Mouse (Mus musculus) midbrain, postnatal 0 days (tissue): ENCODE measurements around the gene Eri3. TPM values are rescaled to one million over a fixed set of nuclear protein-coding genes. Genes with fewer than 3 reads are reported as not detected.

Experiments
- ATAC-seq: fragments of 200-750 bp; cut with Nextera tagmentation; 2 replicates; pipeline ENCODE4 v1.8.0; 2017; ENCODE audit warnings: moderate number of reproducible peaks, mild to moderate bottlenecking, moderate TSS enrichment, moderate library complexity; ENCODE audit not compliant: low FRiP score
- DNase-seq: peaks from one replicate; pipeline ENCODE4 v3.0.0-alpha.2; 2015; ENCODE audit warnings: low spot score
- H3K27ac ChIP-seq: fragments of 300-500 bp; sonication (generic); 2 replicates; pipeline ENCODE4 v1.5.1; 2014; ENCODE audit warnings: low read depth, mild to moderate bottlenecking, low read length, mixed read lengths
- H3K27me3 ChIP-seq: fragments of 300-500 bp; sonication (generic); 2 replicates; pipeline ENCODE4 v1.6.1; 2014; ENCODE audit warnings: low read length, control low read depth, mixed read lengths; ENCODE audit not compliant: insufficient read depth
- H3K36me3 ChIP-seq: fragments of 300-500 bp; sonication (generic); 2 replicates; pipeline ENCODE4 v1.6.1; 2014; ENCODE audit warnings: low read length, control low read depth, mixed read lengths; ENCODE audit not compliant: insufficient read depth
- H3K4me1 ChIP-seq: fragments of 300-500 bp; sonication (generic); 2 replicates; pipeline ENCODE4 v1.6.1; 2014; ENCODE audit warnings: mild to moderate bottlenecking, control low read depth, antibody characterized with exemption, low read length, mixed read lengths; ENCODE audit not compliant: insufficient read depth
- H3K4me2 ChIP-seq: fragments of 300-500 bp; sonication (generic); 2 replicates; pipeline ENCODE4 v1.6.1; 2014; ENCODE audit warnings: low read depth, mild to moderate bottlenecking, low read length, mixed read lengths; ENCODE audit not compliant: poor library complexity, severe bottlenecking
- H3K4me3 ChIP-seq: fragments of 300-500 bp; sonication (generic); 2 replicates; pipeline ENCODE4 v1.5.1; 2014; ENCODE audit warnings: low read depth, mild to moderate bottlenecking, low read length, moderate library complexity
- H3K9ac ChIP-seq: fragments of 300-500 bp; sonication (generic); replicated peaks from 2 replicates; pipeline ENCODE4 v1.6.1; 2014; ENCODE audit warnings: mild to moderate bottlenecking, low read length, moderate library complexity, mixed read lengths; ENCODE audit not compliant: poor library complexity, severe bottlenecking
- H3K9me3 ChIP-seq: fragments of 300-500 bp; sonication (generic); 2 replicates; pipeline ENCODE4 v1.6.1; 2016; ENCODE audit warnings: low read length, control low read depth
- CTCF ChIP-seq: IDR thresholded peaks from 2 replicates; pipeline ENCODE4 v1.5.1; 2016; ENCODE audit warnings: antibody characterized with exemption, mild to moderate bottlenecking
- WGBS: fragments of 180-500 bp; shearing (Covaris S2); extraction: QIAGEN DNeasy Blood & Tissue Kit; methylation state at CpG from one replicate; pipeline ENCODE4 v1.1.7; 2014; 5-methylcytosine and 5-hydroxymethylcytosine counted together
- polyA plus RNA-seq: library from polyadenylated mRNA; unstranded; fragments of >200 nt; fragmentation: Nextera tagmentation; extraction: Ambion mirVana; gene quantifications from 2 replicates; pipeline ENCODE4 v1.2.1, GENCODE M21; 2015
- total RNA-seq: library from RNA; depleted of rRNA; stranded (reverse); fragments of >200 nt; gene quantifications from 2 replicates; pipeline ENCODE4 v1.2.3, GENCODE M21; 2014

The Eri3 gene
- total and polyA plus RNA-seq, 2 experiments from 2014 or later: 291 to 323 TPM

- Histone ChIP-seq H3K4me2 (no peak overlapping the region), H3K9me3 (no peaks in the 10 kb centered on the region), H3K4me1 (no peaks in the 10 kb centered on the region), H3K4me3 (no peak overlapping the region), H3K9ac (no peak overlapping the region), H3K27ac (no peak overlapping the region), H3K36me3 (peaks cover 14% of the 10 kb centered on the region; the same call in 1 of the 2 replicates), H3K27me3 (no peaks in the 10 kb centered on the region)
- no peak for DNase-seq
- 83% methylated on average over 6 of the region's 6 CpGs for WGBS
- no peak for ATAC-seq
- no peak for TF ChIP-seq CTCF
These were observed 133.0 kb downstream of the Eri3 start for GRCm38 (mm10) chr4:117683048-117683768.

GRCm38 (mm10) chr4:117686354-117686753 lies 136.2 kb downstream of the Eri3 start:
- DNase-seq: no peak
- H3K4me1 ChIP-seq: no peaks in the 10 kb centered on the region
- H3K4me3 ChIP-seq: no peak overlapping the region
- no peak overlapping the region for H3K9ac ChIP-seq
- ATAC-seq: no peak
- H3K9me3 ChIP-seq: no peaks in the 10 kb centered on the region
- no peak overlapping the region for H3K4me2 ChIP-seq
- H3K27ac ChIP-seq: no peak overlapping the region
- H3K36me3 ChIP-seq: no peaks in the 10 kb centered on the region
- no peak for TF ChIP-seq CTCF
- WGBS: 83% methylated on average over 4 of the region's 4 CpGs
- H3K27me3 ChIP-seq: no peaks in the 10 kb centered on the region

- H3K9me3 ChIP-seq: no peaks in the 10 kb centered on the region
- H3K27ac ChIP-seq: no peak overlapping the region
- DNase-seq (peak; percentile 79), ATAC-seq (no peak)
- no peak overlapping the region for H3K4me3 ChIP-seq
- no peaks in the 10 kb centered on the region for H3K4me1 ChIP-seq
- 3% methylated on average over 7 of the region's 7 CpGs for WGBS
- TF ChIP-seq CTCF: peak; percentile 86
- no peaks in the 10 kb centered on the region for H3K27me3 ChIP-seq
- H3K9ac ChIP-seq: no peak overlapping the region
- H3K36me3 ChIP-seq: no peaks in the 10 kb centered on the region
- no peak overlapping the region for H3K4me2 ChIP-seq
These were observed 155.2 kb downstream of the Eri3 start for GRCm38 (mm10) chr4:117705361-117705760.

GRCm38 (mm10) chr4:117708780-117709550 lies 158.8 kb downstream of the Eri3 start:
- Histone ChIP-seq H3K9me3 (no peaks in the 10 kb centered on the region), H3K27me3 (no peaks in the 10 kb centered on the region), H3K36me3 (no peaks in the 10 kb centered on the region), H3K4me3 (no peak overlapping the region), H3K9ac (no peak overlapping the region), H3K4me1 (no peaks in the 10 kb centered on the region), H3K27ac (no peak overlapping the region), H3K4me2 (no peak overlapping the region)
- ATAC-seq: no peak
- DNase-seq: no peak
- no peak for TF ChIP-seq CTCF
- WGBS: 84% methylated on average over 3 of the region's 3 CpGs

GRCm38 (mm10) chr4:117712314-117712713 lies 162.1 kb downstream of the Eri3 start:
- ATAC-seq: no peak
- Histone ChIP-seq H3K4me1 (no peaks in the 10 kb centered on the region), H3K4me2 (no peak overlapping the region), H3K9ac (no peak overlapping the region), H3K36me3 (no peaks in the 10 kb centered on the region), H3K4me3 (no peak overlapping the region), H3K27me3 (no peaks in the 10 kb centered on the region), H3K9me3 (no peaks in the 10 kb centered on the region), H3K27ac (no peak overlapping the region)
- no peak for DNase-seq
- 82% methylated on average over 3 of the region's 3 CpGs for WGBS
- TF ChIP-seq CTCF: no peak
